Mouse (Mus musculus) intestine, embryonic 14.5 days (tissue): ENCODE results near the gene Hecw1. TPM values are rescaled to one million over a fixed set of nuclear protein-coding genes. Genes with fewer than 3 reads are reported as not detected.

Experiments
- ATAC-seq: fragments of 200-750 bp; cut with Nextera tagmentation; replicated peaks from 2 replicates; pipeline ENCODE4 v1.8.0; 2017; ENCODE audit warnings: low read depth, moderate number of reproducible peaks, moderate TSS enrichment, moderate library complexity; ENCODE audit not compliant: low FRiP score, low TSS enrichment
- DNase-seq: peaks from one replicate; pipeline ENCODE4 v3.0.0-alpha.2; 2018; ENCODE audit warnings: low spot score
- H3K27ac ChIP-seq: fragments of 300-500 bp; sonication (generic); 2 replicates; pipeline ENCODE4 v1.5.1; 2014; ENCODE audit warnings: low read depth, mild to moderate bottlenecking, control low read depth
- H3K27me3 ChIP-seq: fragments of 300-500 bp; sonication (generic); replicated peaks from 2 replicates; pipeline ENCODE4 v1.6.1; 2014; ENCODE audit warnings: low read length, control low read depth; ENCODE audit not compliant: control insufficient read depth, insufficient read depth
- H3K36me3 ChIP-seq: fragments of 300-500 bp; sonication (generic); 2 replicates; pipeline ENCODE4 v1.6.1; 2014; ENCODE audit warnings: low read length, control low read depth; ENCODE audit not compliant: control insufficient read depth, insufficient read depth
- H3K4me1 ChIP-seq: fragments of 300-500 bp; sonication (generic); replicated peaks from 2 replicates; pipeline ENCODE4 v1.6.1; 2014; ENCODE audit warnings: low read length, control low read depth, mixed read lengths; ENCODE audit not compliant: control insufficient read depth, insufficient read depth
- H3K4me2 ChIP-seq: fragments of 300-500 bp; sonication (generic); 2 replicates; pipeline ENCODE4 v1.6.1; 2014; ENCODE audit warnings: low read length
- H3K4me3 ChIP-seq: fragments of 300-500 bp; sonication (generic); 2 replicates; pipeline ENCODE4 v1.5.1; 2014; ENCODE audit warnings: low read depth, low read length, control low read depth, mixed read lengths
- H3K9ac ChIP-seq: fragments of 300-500 bp; sonication (generic); 2 replicates; pipeline ENCODE4 v1.6.1; 2014; ENCODE audit warnings: mild to moderate bottlenecking, low read length
- H3K9me3 ChIP-seq: fragments of 300-500 bp; sonication (generic); 2 replicates; pipeline ENCODE4 v1.6.1; 2016; ENCODE audit warnings: low read length, control low read depth; ENCODE audit not compliant: control insufficient read depth
- WGBS: fragments of 180-500 bp; shearing (Covaris S2); extraction: QIAGEN DNeasy Blood & Tissue Kit; methylation state at CpG from one replicate; pipeline ENCODE4 v1.1.7; 2014; 5-methylcytosine and 5-hydroxymethylcytosine counted together
- polyA plus RNA-seq: library from polyadenylated mRNA; unstranded; fragments of >200 nt; fragmentation: Nextera tagmentation; extraction: Ambion mirVana; gene quantifications from 2 replicates; pipeline ENCODE4 v1.2.1, GENCODE M21; 2014

Hecw1 gene
- polyA plus RNA-seq, 1 experiment from 2014 or later, result 1.5 TPM

DNA sequence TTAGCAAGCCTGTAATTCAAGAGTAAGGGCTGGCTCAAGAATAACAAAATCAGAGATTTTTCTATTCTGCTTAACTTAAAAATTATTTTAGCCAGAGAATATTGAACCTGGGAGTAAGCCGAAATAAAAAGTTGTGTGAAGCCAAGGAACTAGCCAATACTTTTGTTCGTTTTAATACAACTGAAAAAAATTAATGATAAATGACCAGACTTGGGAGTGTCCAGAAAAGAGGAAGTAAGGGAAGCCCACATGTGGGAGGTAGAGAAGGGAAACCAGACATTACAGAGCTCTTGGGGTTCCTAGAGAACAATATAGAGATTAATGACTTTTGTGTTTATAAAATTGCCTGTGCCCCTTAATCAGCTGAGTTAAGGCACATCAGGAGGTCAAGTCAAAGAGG, 66.0 kb downstream of the Hecw1 start:
- 75% methylated on average over 2 of the region's 2 CpGs for WGBS
- Histone ChIP-seq H3K9me3 (no peaks in the 10 kb centered on the region), H3K4me2 (no peak overlapping the region), H3K9ac (no peak overlapping the region), H3K27ac (no peak overlapping the region), H3K4me3 (no peak overlapping the region), H3K27me3 (no peaks in the 10 kb centered on the region), H3K36me3 (no peaks in the 10 kb centered on the region), H3K4me1 (no peaks in the 10 kb centered on the region)
- DNase-seq (no peak), ATAC-seq (no peak)

DNA sequence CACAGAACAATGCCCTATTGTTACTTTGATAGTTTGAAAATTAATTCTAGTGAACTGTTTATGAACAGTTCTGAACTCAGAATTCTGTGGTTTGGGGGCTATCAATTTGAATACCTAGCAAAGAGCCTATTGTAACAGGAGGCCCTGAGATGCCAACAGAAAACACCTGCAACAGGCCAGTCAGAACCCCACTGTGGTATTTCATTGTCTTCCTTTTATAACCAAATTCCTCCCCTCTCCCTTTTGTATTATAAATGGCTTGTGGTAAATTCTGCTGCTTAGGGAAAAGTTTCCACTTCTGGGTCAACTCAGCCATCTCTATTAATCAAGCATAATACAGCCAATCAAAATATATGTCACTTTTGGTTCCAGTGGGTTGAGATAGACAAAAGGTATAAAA, 83.5 kb downstream of the Hecw1 start:
- no peaks in the 10 kb centered on the region for H3K4me1 ChIP-seq
- no peaks in the 10 kb centered on the region for H3K27me3 ChIP-seq
- no peak overlapping the region for H3K9ac ChIP-seq
- H3K4me3 ChIP-seq, result no peak overlapping the region
- H3K27ac ChIP-seq, result no peak overlapping the region
- DNase-seq (no peak), ATAC-seq (no peak)
- H3K36me3 ChIP-seq, result no peaks in the 10 kb centered on the region
- no peaks in the 10 kb centered on the region for H3K9me3 ChIP-seq
- H3K4me2 ChIP-seq, result no peak overlapping the region

DNA sequence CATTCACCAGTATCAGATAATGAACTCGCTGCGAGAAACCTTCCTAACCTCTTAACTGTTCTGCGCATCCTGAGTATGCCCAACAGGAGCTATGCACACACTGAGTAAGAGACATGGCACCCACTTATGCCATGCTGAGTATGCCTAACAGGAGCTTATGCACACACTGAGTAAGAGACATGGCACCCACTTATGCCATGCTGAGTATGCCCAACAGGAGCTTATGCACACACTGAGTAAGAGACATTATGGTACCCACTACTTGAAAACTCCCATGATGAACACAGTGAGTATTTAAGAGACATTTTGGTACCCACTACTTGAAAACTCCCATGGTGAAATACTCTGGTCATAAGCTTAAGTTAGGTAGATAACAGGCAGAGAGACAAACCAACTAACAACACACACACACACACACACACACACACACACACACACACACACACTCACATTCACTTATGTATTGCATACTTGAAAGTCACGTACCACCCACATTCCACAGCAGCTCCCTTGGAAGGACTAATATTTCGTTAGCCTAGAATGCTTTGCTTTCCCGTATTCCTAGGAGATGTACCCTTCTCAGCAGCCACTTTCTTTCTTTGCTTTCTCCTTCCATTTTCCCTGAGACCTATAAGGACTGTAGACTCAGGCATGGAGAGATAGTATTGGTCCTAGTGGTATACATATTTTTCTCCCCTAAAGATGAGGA, 94.0 kb downstream of the Hecw1 start:
- Histone ChIP-seq H3K4me2 (no peak overlapping the region), H3K4me3 (no peak overlapping the region), H3K9ac (no peak overlapping the region), H3K36me3 (no peaks in the 10 kb centered on the region), H3K9me3 (no peaks in the 10 kb centered on the region), H3K4me1 (no peaks in the 10 kb centered on the region), H3K27ac (no peak overlapping the region), H3K27me3 (no peaks in the 10 kb centered on the region)
- 87% methylated on average over 6 of the region's 6 CpGs for WGBS
- DNase-seq, result no peak
- no peak for ATAC-seq

DNA sequence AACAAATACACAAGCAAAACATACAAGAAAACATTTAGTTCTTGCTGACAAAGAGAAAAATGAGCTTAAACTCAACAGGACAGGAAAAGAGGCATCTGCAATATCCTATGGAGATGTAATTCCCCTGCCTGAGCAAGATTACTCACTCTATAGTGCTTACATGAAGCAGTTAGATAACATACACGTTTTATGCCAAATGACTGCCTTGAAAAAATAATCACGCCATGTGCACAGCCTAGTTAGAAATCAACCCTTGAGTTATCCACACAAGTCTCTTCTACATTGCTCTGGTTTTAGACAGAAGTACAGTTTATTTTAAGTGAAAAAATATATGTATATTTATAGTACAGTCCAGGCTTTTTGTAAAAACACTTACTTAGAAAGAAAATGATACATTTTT, 98.2 kb downstream of the Hecw1 start:
- Histone ChIP-seq H3K27me3 (no peaks in the 10 kb centered on the region), H3K36me3 (no peaks in the 10 kb centered on the region), H3K4me2 (no peak overlapping the region), H3K9me3 (no peaks in the 10 kb centered on the region), H3K9ac (no peak overlapping the region), H3K27ac (no peak overlapping the region), H3K4me3 (no peak overlapping the region), H3K4me1 (no peaks in the 10 kb centered on the region)
- ATAC-seq (no peak), DNase-seq (no peak)
- WGBS, result 73% methylated on average over 2 of the region's 2 CpGs

DNA sequence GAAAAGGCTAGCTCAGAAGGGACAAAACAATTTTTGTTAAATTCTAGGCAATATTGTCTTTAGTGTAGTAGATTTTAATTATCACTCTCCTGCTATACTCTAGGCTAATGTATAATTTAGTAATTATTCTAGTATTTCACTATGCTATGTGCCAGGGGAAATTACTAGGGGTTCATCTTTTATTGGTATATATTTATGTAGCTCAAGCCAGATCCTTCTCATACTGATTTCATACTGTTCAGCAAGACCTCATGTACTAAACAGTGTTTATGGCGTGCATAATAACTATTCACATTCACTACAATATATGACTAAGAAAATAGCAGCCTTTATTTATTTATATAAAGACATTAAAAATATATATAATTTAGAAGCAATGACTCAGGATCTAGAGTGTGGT, 109.6 kb downstream of the Hecw1 start:
- Histone ChIP-seq H3K27me3 (no peaks in the 10 kb centered on the region), H3K4me3 (no peak overlapping the region), H3K36me3 (no peaks in the 10 kb centered on the region), H3K9ac (no peak overlapping the region), H3K4me1 (no peaks in the 10 kb centered on the region), H3K27ac (no peak overlapping the region), H3K9me3 (no peaks in the 10 kb centered on the region), H3K4me2 (no peak overlapping the region)
- ATAC-seq, result no peak
- WGBS, result 78% methylated on average over 1 of the region's 1 CpGs
- DNase-seq, result no peak

DNA sequence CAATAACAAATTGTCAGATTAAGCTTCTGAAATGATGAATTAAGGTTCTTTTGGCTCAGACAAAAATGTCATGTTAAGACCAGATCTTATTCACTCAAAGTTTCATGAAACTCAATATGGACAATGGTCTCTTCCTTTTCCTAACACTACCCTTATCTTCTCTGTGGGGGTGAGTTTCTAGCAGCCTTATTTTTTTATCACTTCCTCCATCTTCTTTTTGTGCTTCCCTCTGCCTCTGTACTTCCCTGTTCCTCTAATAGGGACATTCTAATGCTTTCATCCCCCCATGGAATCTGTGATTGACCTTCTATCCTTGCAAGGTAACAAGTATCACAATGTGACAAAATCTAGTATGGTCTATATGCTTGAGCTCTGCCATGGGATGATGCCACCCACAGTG, 148.6 kb downstream of the Hecw1 start:
- Histone ChIP-seq H3K27me3 (no peaks in the 10 kb centered on the region), H3K4me1 (no peaks in the 10 kb centered on the region), H3K36me3 (no peaks in the 10 kb centered on the region), H3K9me3 (no peaks in the 10 kb centered on the region), H3K4me2 (no peak overlapping the region), H3K27ac (no peak overlapping the region), H3K4me3 (no peak overlapping the region), H3K9ac (no peak overlapping the region)
- no peak for ATAC-seq
- DNase-seq, result no peak

DNA sequence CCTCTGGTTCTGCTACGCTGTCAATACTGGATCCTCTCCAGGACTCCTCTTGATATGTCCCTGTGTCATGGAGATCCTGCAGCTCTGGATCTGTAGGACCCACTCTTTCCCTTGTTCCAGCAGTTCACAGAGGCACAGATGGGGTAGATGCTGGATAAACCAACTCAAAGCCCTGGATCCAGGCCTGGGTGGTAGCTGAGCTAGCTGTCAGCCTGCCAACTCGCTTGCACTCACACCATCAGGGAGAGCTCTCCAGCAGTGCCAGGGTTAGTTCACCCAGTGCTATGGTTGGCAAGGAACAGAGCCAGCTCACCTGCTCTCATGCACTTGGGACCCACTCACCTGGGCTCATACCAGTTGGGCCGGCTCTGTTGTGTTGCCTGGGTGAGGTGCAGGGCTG, 157.5 kb downstream of the Hecw1 start:
- H3K4me3 ChIP-seq, result no peak overlapping the region
- H3K9me3 ChIP-seq, result no peaks in the 10 kb centered on the region
- H3K4me2 ChIP-seq, result no peak overlapping the region
- no peaks in the 10 kb centered on the region for H3K27me3 ChIP-seq
- H3K36me3 ChIP-seq, result no peaks in the 10 kb centered on the region
- H3K27ac ChIP-seq, result no peak overlapping the region
- no peak for DNase-seq
- whole genome bisulfite sequencing, result 87% methylated on average over 3 of the region's 3 CpGs
- no peak overlapping the region for H3K9ac ChIP-seq
- no peaks in the 10 kb centered on the region for H3K4me1 ChIP-seq
- no peak for ATAC-seq

DNA sequence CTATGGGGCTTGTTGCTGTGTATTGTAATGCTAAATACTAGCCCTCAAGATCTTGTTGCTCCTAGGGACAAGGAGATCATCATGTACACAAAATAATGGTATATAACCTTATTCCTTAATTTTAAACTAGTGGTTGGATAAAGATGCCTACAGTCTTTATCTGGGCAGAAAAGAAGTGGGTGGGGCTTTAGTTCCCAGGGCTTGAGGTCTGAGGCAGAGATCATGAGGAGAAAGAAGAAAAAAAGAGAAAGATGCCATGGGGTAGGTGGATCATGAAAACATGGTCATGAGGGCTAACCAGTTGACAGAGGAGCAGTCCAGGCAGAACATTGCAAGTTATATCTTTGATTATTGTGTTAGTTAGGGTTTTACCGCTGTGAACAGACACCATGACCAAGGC, 195.8 kb downstream of the Hecw1 start:
- H3K9ac ChIP-seq, result no peak overlapping the region
- WGBS, result 85% methylated on average over 1 of the region's 1 CpGs
- H3K4me1 ChIP-seq, result no peaks in the 10 kb centered on the region
- H3K36me3 ChIP-seq, result no peaks in the 10 kb centered on the region
- H3K9me3 ChIP-seq, result no peaks in the 10 kb centered on the region
- no peak overlapping the region for H3K4me2 ChIP-seq
- no peak overlapping the region for H3K4me3 ChIP-seq
- no peak for ATAC-seq
- H3K27ac ChIP-seq, result no peak overlapping the region
- DNase-seq, result no peak
- no peaks in the 10 kb centered on the region for H3K27me3 ChIP-seq

DNA sequence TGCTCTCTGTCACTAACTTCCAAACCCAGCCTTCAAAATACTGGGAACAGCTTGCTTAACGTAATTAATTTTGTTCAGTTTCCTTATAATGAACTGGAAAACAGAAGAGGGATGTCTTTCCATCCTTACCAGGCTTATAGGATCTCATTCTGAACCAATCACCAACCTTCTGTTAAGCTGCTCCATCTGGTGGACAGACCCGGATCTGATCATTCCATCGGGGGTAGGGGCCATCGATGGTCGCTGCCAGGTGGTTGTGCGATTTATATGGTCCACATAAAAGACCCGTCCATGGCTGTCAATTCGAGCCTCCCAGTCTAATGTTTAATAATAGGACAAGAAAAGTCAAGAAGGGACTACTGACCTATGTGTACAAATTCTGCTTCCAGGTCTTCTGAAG, 216.4 kb downstream of the Hecw1 start:
- H3K36me3 ChIP-seq, result no peaks in the 10 kb centered on the region
- 32% methylated on average over 8 of the region's 8 CpGs for WGBS
- no peak overlapping the region for H3K9ac ChIP-seq
- DNase-seq (no peak), ATAC-seq (no peak)
- H3K27me3 ChIP-seq, result no peaks in the 10 kb centered on the region
- no peaks in the 10 kb centered on the region for H3K4me1 ChIP-seq
- H3K4me2 ChIP-seq, result no peak overlapping the region
- H3K27ac ChIP-seq, result no peak overlapping the region
- H3K4me3 ChIP-seq, result no peak overlapping the region
- H3K9me3 ChIP-seq, result no peaks in the 10 kb centered on the region
